ENCODE assay signal across 21 mouse cellular contexts in genomic region chr9:56883470-56883869, GRCm38 (mm10). TPM values are rescaled to one million over a fixed set of nuclear protein-coding genes. Genes with fewer than 3 reads are reported as not detected.
DNase-seq lines count a peak whose midpoint lies in the region; ATAC-seq and TF ChIP-seq lines count a peak whose summit lies in the region.
"Had no signal": no experiment of that assay in that cellular context is flagged by ENCODE, and none has a peak within 500 bp of the region (broad histone marks: within the 10 kb centered on the region; RNA-seq: fewer than 3 reads in every experiment).

No protein-coding gene starts in this region.

- intact Hi-C loops in gastrocnemius, adult 2 months (cut with DNase I), result no loop called here
- intact Hi-C loops in gastrocnemius, postnatal 14 days (cut with DNase I; ENCODE audit: low total_unique reads), result no loop called here
- intact Hi-C loops in heart, adult 2 months (cut with DNase I), result no loop called here

- H3K27me3 ChIP-seq in heart, adult 2 months (ENCODE audit: control insufficient read depth, insufficient read depth, low read length), result no peaks in the 10 kb centered on the region; the same call in 1 of the 2 replicates
- H3K27me3 ChIP-seq in heart, embryonic 12.5 days (replicated peaks), result no peaks in the 10 kb centered on the region
- H3K27me3 ChIP-seq in limb, embryonic 15.5 days, result no peaks in the 10 kb centered on the region
- peaks cover 4% of the 10 kb centered on the region; the same call in 1 of the 2 replicates for H3K27me3 ChIP-seq in limb, embryonic 10.5 days (ENCODE audit: low read depth, poor library complexity, severe bottlenecking)
- H3K27me3 ChIP-seq: forebrain, embryonic 13.5 days; heart, embryonic 15.5 days; hindbrain, embryonic 15.5 days; Patski had no signal

- WGBS in heart, adult 2 months, result 74% methylated on average over 7 of the region's 7 CpGs
- 87% methylated on average over 7 of the region's 7 CpGs for WGBS in heart, embryonic 12.5 days
- WGBS in limb, embryonic 15.5 days, result 72% methylated on average over 7 of the region's 7 CpGs
- 91% methylated on average over 7 of the region's 7 CpGs for WGBS in limb, embryonic 10.5 days

- H3K36me3 ChIP-seq in heart, adult 2 months (ENCODE audit: control insufficient read depth, insufficient read depth, low read length), result no peaks in the 10 kb centered on the region
- H3K36me3 ChIP-seq in heart, embryonic 12.5 days, result peaks cover 63% of the 10 kb centered on the region
- peaks cover 50% of the 10 kb centered on the region for H3K36me3 ChIP-seq in limb, embryonic 15.5 days
- peaks cover 28% of the 10 kb centered on the region; the same call in 1 of the 2 replicates for H3K36me3 ChIP-seq in limb, embryonic 10.5 days
- H3K36me3 ChIP-seq: forebrain, embryonic 10.5 days; hindbrain, embryonic 12.5 days; hindbrain, embryonic 15.5 days had no signal

- H3K9ac ChIP-seq in heart, adult 2 months (ENCODE audit: low read depth, low read length), result no peak overlapping the region
- no peak overlapping the region for H3K9ac ChIP-seq in heart, embryonic 12.5 days
- H3K9ac ChIP-seq in limb, embryonic 15.5 days, result no peak overlapping the region
- H3K9ac ChIP-seq: forebrain, embryonic 13.5 days; forebrain, postnatal 0 days; heart, embryonic 15.5 days; hindbrain, embryonic 12.5 days; hindbrain, embryonic 15.5 days had no signal

- no peak for TF ChIP-seq CTCF in gastrocnemius, adult 2 months (IDR thresholded peaks at IDR 0.05)
- no peak for TF ChIP-seq CTCF in heart, adult 2 months (IDR thresholded peaks at IDR 0.05)

- no peak overlapping the region for H3K4me2 ChIP-seq in heart, embryonic 12.5 days
- no peak overlapping the region for H3K4me2 ChIP-seq in limb, embryonic 15.5 days
- H3K4me2 ChIP-seq: forebrain, embryonic 13.5 days; heart, embryonic 11.5 days; heart, embryonic 15.5 days; hindbrain, embryonic 12.5 days; hindbrain, embryonic 15.5 days had no signal

- no peak overlapping the region for H3K4me3 ChIP-seq in gastrocnemius, adult 2 months
- no peak overlapping the region for H3K4me3 ChIP-seq in heart, adult 2 months
- H3K4me3 ChIP-seq in heart, embryonic 12.5 days, result no peak overlapping the region
- no peak overlapping the region for H3K4me3 ChIP-seq in limb, embryonic 15.5 days
- no peak overlapping the region for H3K4me3 ChIP-seq in limb, embryonic 10.5 days
- H3K4me3 ChIP-seq: forebrain, embryonic 10.5 days; forebrain, embryonic 13.5 days; heart, embryonic 15.5 days; hindbrain, embryonic 12.5 days; hindbrain, embryonic 15.5 days had no signal

- ATAC-seq in heart, embryonic 12.5 days (ENCODE audit: insufficient number of reproducible peaks, low FRiP score), result no peak
- ATAC-seq in limb, embryonic 15.5 days (ENCODE audit: insufficient number of reproducible peaks, low FRiP score, low TSS enrichment, low read depth), result no peak
- ATAC-seq: forebrain, embryonic 13.5 days; forebrain, postnatal 0 days; intestine, postnatal 0 days; Patski had no signal

- H3K9me3 ChIP-seq in heart, embryonic 12.5 days (replicated peaks), result no peaks in the 10 kb centered on the region
- no peaks in the 10 kb centered on the region for H3K9me3 ChIP-seq in limb, embryonic 15.5 days
- H3K9me3 ChIP-seq in limb, embryonic 10.5 days (replicated peaks), result no peaks in the 10 kb centered on the region
- H3K9me3 ChIP-seq: forebrain, embryonic 10.5 days; forebrain, embryonic 13.5 days; heart, embryonic 15.5 days; hindbrain, embryonic 12.5 days; hindbrain, embryonic 15.5 days had no signal

- H3K4me1 ChIP-seq in heart, adult 2 months (ENCODE audit: control insufficient read depth, insufficient read depth, low read length), result peaks cover 10% of the 10 kb centered on the region
- peaks cover 35% of the 10 kb centered on the region for H3K4me1 ChIP-seq in heart, embryonic 12.5 days (replicated peaks)
- H3K4me1 ChIP-seq in limb, embryonic 15.5 days, result peaks cover 49% of the 10 kb centered on the region
- peaks cover 34% of the 10 kb centered on the region for H3K4me1 ChIP-seq in limb, embryonic 10.5 days
- H3K4me1 ChIP-seq: forebrain, embryonic 13.5 days had no signal

- peak overlapping the region; percentile 74 for H3K27ac ChIP-seq in gastrocnemius, adult 2 months
- H3K27ac ChIP-seq in heart, adult 2 months, result peak overlapping the region; percentile 20; the same call in 1 of the 2 replicates
- no peak overlapping the region for H3K27ac ChIP-seq in heart, embryonic 12.5 days (ENCODE audit: poor library complexity, severe bottlenecking)
- peak overlapping the region; percentile 76; the same call in 1 of the 2 replicates for H3K27ac ChIP-seq in limb, embryonic 15.5 days
- no peak overlapping the region; the same call in 1 of the 2 replicates for H3K27ac ChIP-seq in limb, embryonic 10.5 days
- H3K27ac ChIP-seq: forebrain, embryonic 10.5 days; forebrain, embryonic 13.5 days; hindbrain, embryonic 15.5 days had no signal

- no peak for TF ChIP-seq POLR2A in heart, adult 2 months (IDR thresholded peaks at IDR 0.05; ENCODE audit: insufficient read depth, low read depth, low read length)

- H3K79me2 ChIP-seq in heart, adult 2 months (replicated peaks; ENCODE audit: control insufficient read depth, insufficient read depth, low read length), result no peaks in the 10 kb centered on the region

- no peak for DNase-seq in gastrocnemius, adult 2 months
- no peak for DNase-seq in gastrocnemius, postnatal 14 days
- DNase-seq in heart, adult 2 months, result no peak
- no peak for DNase-seq in limb, embryonic 10.5 days (ENCODE audit: low spot score)
- DNase-seq: adrenal gland, postnatal 10 days; cerebellum, adult 18-20 months; cerebellum, adult 9-10 months; forebrain, postnatal 0 days had no signal

- no peak for TF ChIP-seq EP300 in heart, adult 2 months (IDR thresholded peaks at IDR 0.05; ENCODE audit: insufficient read depth, low read depth, low read length)

RNA-seq across cellular contexts. Expression of gene Cspg4, which starts 18.6 kb away (rescaled TPM):
- 1 to 10 TPM; 5.7 to 6.0 TPM for total RNA-seq in gastrocnemius, adult 2 months (2021)
- total RNA-seq in gastrocnemius, postnatal 14 days (2021), result 10 to 100 TPM; 13.8 to 20.6 TPM
- 10 to 100 TPM; 12.7 to 13.7 TPM for total RNA-seq in heart, adult 2 months (2021)
- 15.7 and 17.1 TPM in 2 replicates for polyA plus RNA-seq in heart, adult 2 months (2012; rRNA removed)
- polyA plus RNA-seq in heart, embryonic 12.5 days (2016; fragmentation: Nextera tagmentation; extraction: Ambion mirVana), result 32.5 and 35.9 TPM in 2 replicates
- 49.1 and 52.2 TPM in 2 replicates for polyA plus RNA-seq in limb, embryonic 15.5 days (2015; fragmentation: Nextera tagmentation; extraction: Ambion mirVana)
- 2.1 and 5.0 TPM in 2 replicates for polyA plus RNA-seq in limb, embryonic 10.5 days (2016; fragmentation: Nextera tagmentation; extraction: Ambion mirVana)
- total RNA-seq: hematopoietic stem cell, adult 5-6 weeks had no signal

RNA-seq across cellular contexts. Expression of gene Odf3l1, which starts 19.0 kb away (rescaled TPM):
- total RNA-seq in gastrocnemius, adult 2 months (2021), result under 1 TPM in 1 of 2 experiments, not detected in 1; 0.22 TPM
- total RNA-seq in gastrocnemius, postnatal 14 days (2021), result under 1 TPM in 1 of 2 experiments, not detected in 1; 0.80 TPM
- not detected for total RNA-seq in heart, adult 2 months (2021)
- polyA plus RNA-seq in heart, adult 2 months (2012; rRNA removed), result 1.5 and 1.6 TPM in 2 replicates
- 0.84 and 1.5 TPM in 2 replicates for polyA plus RNA-seq in heart, embryonic 12.5 days (2016; fragmentation: Nextera tagmentation; extraction: Ambion mirVana)
- polyA plus RNA-seq in limb, embryonic 15.5 days (2015; fragmentation: Nextera tagmentation; extraction: Ambion mirVana), result 1.00 and 3.4 TPM in 2 replicates
- 0.35 TPM in 1 of 2 replicates, not detected in the other for polyA plus RNA-seq in limb, embryonic 10.5 days (2016; fragmentation: Nextera tagmentation; extraction: Ambion mirVana)
- total RNA-seq: ES-E14; forebrain, postnatal 0 days; hematopoietic stem cell, adult 5-6 weeks had no signal
- polyA plus RNA-seq: embryonic facial prominence, embryonic 11.5 days; forebrain, embryonic 10.5 days; forebrain, embryonic 13.5 days; Patski had no signal

RNA-seq across cellular contexts. Expression of gene Snx33, which starts 44.7 kb away (rescaled TPM):
- total RNA-seq in gastrocnemius, adult 2 months (2021), result 1 to 10 TPM; 4.3 to 4.7 TPM
- total RNA-seq in gastrocnemius, postnatal 14 days (2021), result 1 to 10 TPM; 6.4 to 6.5 TPM
- total RNA-seq in heart, adult 2 months (2021), result 10 to 100 TPM in 1 of 2 experiments, 1 to 10 TPM in 1; 6.7 to 10.0 TPM
- polyA plus RNA-seq in heart, adult 2 months (2012; rRNA removed), result 7.8 and 8.8 TPM in 2 replicates
- polyA plus RNA-seq in heart, embryonic 12.5 days (2016; fragmentation: Nextera tagmentation; extraction: Ambion mirVana), result 10.2 and 10.5 TPM in 2 replicates
- 10.9 and 11.3 TPM in 2 replicates for polyA plus RNA-seq in limb, embryonic 15.5 days (2015; fragmentation: Nextera tagmentation; extraction: Ambion mirVana)
- polyA plus RNA-seq in limb, embryonic 10.5 days (2016; fragmentation: Nextera tagmentation; extraction: Ambion mirVana), result 9.3 and 11.6 TPM in 2 replicates

RNA-seq across cellular contexts. Expression of gene Imp3, which starts 53.8 kb away (rescaled TPM):
- total RNA-seq in gastrocnemius, adult 2 months (2021), result 10 to 100 TPM; 49.1 to 51.4 TPM
- total RNA-seq in gastrocnemius, postnatal 14 days (2021), result 10 to 100 TPM; 40.1 to 43.1 TPM
- 10 to 100 TPM; 54.0 to 63.3 TPM for total RNA-seq in heart, adult 2 months (2021)
- polyA plus RNA-seq in heart, adult 2 months (2012; rRNA removed), result 75.6 and 87.1 TPM in 2 replicates
- 58.2 and 65.0 TPM in 2 replicates for polyA plus RNA-seq in heart, embryonic 12.5 days (2016; fragmentation: Nextera tagmentation; extraction: Ambion mirVana)
- 80.0 and 86.5 TPM in 2 replicates for polyA plus RNA-seq in limb, embryonic 15.5 days (2015; fragmentation: Nextera tagmentation; extraction: Ambion mirVana)
- 70.5 and 77.9 TPM in 2 replicates for polyA plus RNA-seq in limb, embryonic 10.5 days (2016; fragmentation: Nextera tagmentation; extraction: Ambion mirVana)

Comparison
In these comparisons a context has a peak if more than half of its experiments do, and no peak if none do; other contexts are left out.
1. H3K27ac ChIP-seq: peak in gastrocnemius, adult 2 months (single experiment), heart, adult 2 months (single experiment) and limb, embryonic 15.5 days (single experiment); none in heart, embryonic 12.5 days (single experiment) and limb, embryonic 10.5 days (single experiment).